Mouse (Mus musculus): ENCODE data around the gene Nrp1.

Gene Nrp1

GRCm38 (mm10) chr8:128419984-128420383 lies 61.6 kb downstream of the Nrp1 start:
- no peak for DNase-seq (ENCODE audit: low read depth, low spot score)

GRCm38 (mm10) chr8:128420402-128420801 lies 62.0 kb downstream of the Nrp1 start:
- DNase-seq (ENCODE audit: low read depth, low spot score) = no peak

- no peak for DNase-seq (ENCODE audit: low read depth, low spot score)
These were observed 65.4 kb downstream of the Nrp1 start for GRCm38 (mm10) chr8:128423813-128424212.

- DNase-seq (ENCODE audit: low read depth, low spot score) = no peak
These were observed 66.4 kb downstream of the Nrp1 start for GRCm38 (mm10) chr8:128424626-128425333.

GRCm38 (mm10) chr8:128427071-128427470 lies 68.7 kb downstream of the Nrp1 start:
- no peak for DNase-seq (ENCODE audit: low read depth, low spot score)

GRCm38 (mm10) chr8:128428971-128429370 lies 70.6 kb downstream of the Nrp1 start:
- no peak for DNase-seq (ENCODE audit: low read depth, low spot score)

- no peak for DNase-seq (ENCODE audit: low read depth, low spot score)
These were observed 72.7 kb downstream of the Nrp1 start for GRCm38 (mm10) chr8:128431082-128431481.

- no peak for DNase-seq (ENCODE audit: low read depth, low spot score)
These were observed 77.3 kb downstream of the Nrp1 start for GRCm38 (mm10) chr8:128435749-128436148.

GRCm38 (mm10) chr8:128437156-128437825 lies 78.9 kb downstream of the Nrp1 start:
- no peak for DNase-seq (ENCODE audit: low read depth, low spot score)

- no peak for DNase-seq (ENCODE audit: low read depth, low spot score)
These were observed 83.0 kb downstream of the Nrp1 start for GRCm38 (mm10) chr8:128441407-128441806.

GRCm38 (mm10) chr8:128445596-128445995 lies 87.2 kb downstream of the Nrp1 start:
- no peak for DNase-seq (ENCODE audit: low read depth, low spot score)

- no peak for DNase-seq (ENCODE audit: low read depth, low spot score)
These were observed 88.2 kb downstream of the Nrp1 start for GRCm38 (mm10) chr8:128446636-128447035.

- DNase-seq (ENCODE audit: low read depth, low spot score) = no peak
These were observed 88.9 kb downstream of the Nrp1 start for GRCm38 (mm10) chr8:128447320-128447719.

- DNase-seq (ENCODE audit: low read depth, low spot score) = no peak
These were observed 92.1 kb downstream of the Nrp1 start for GRCm38 (mm10) chr8:128450390-128451032.

GRCm38 (mm10) chr8:128451121-128451520 lies 92.7 kb downstream of the Nrp1 start:
- DNase-seq (ENCODE audit: low read depth, low spot score) = no peak

- DNase-seq (ENCODE audit: low read depth, low spot score) = no peak
These were observed 95.1 kb downstream of the Nrp1 start for GRCm38 (mm10) chr8:128453471-128453870.

GRCm38 (mm10) chr8:128454026-128454425 lies 95.6 kb downstream of the Nrp1 start:
- DNase-seq (ENCODE audit: low read depth, low spot score) = no peak

- DNase-seq (ENCODE audit: low read depth, low spot score) = no peak
These were observed 98.9 kb downstream of the Nrp1 start for GRCm38 (mm10) chr8:128457277-128457676.

- DNase-seq (ENCODE audit: low read depth, low spot score) = no peak
These were observed 101.3 kb downstream of the Nrp1 start for GRCm38 (mm10) chr8:128459704-128460103.

- no peak for DNase-seq (ENCODE audit: low read depth, low spot score)
These were observed 103.3 kb downstream of the Nrp1 start for GRCm38 (mm10) chr8:128461716-128462115.

- no peak for DNase-seq (ENCODE audit: low read depth, low spot score)
These were observed 104.8 kb downstream of the Nrp1 start for GRCm38 (mm10) chr8:128463162-128463561.

GRCm38 (mm10) chr8:128464056-128464623 lies 105.7 kb downstream of the Nrp1 start:
- DNase-seq (ENCODE audit: low read depth, low spot score) = no peak

Measured in brain, embryonic 18.5 days (tissue).